Mouse (Mus musculus) 3T3-L1 (cell line): Measurements from ENCODE around the gene Gm20425.

Experiments used
- DNase-seq: peaks from one replicate; pipeline ENCODE4 v3.0.0-alpha.2; 2015; ENCODE audit warnings: low read depth, low spot score

Gene Gm20425

DNA sequence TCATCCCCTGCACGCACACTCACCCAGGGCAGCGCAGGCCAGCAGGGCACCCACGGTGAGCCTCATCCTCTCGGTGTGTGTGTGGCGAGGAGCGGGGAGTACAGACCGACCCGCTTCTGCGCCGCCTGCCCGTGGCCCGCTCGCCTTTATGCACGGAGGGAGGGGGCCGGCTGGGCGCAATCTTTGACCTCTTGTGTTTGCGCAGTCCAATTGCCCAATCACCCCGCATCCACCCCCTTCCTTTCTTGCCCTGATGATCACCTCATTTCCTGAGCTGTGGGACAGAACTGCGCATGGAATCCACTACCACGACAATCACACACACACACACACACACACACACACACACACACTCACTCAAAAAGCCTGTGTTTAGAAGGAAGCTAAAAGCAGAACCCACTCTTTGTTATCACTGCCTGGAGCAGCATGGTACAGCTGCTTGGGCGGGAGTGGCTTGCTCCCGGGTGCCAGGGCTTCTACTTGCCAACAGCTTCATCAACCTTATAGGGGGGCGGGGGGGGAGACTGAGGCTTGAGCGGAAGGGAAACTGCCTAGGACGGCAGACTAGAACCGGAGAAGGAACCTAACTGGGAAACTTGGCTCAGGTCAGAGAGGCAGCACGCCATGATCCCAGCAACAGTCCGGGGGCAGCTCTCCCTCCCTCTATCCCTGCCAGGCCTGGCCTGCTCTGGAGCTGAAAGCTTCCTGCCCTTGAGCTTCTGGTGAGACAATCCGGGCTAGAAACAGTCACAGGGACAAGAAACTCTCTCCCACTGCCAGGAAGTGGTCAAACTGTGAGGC is at the start of gene Gm20425, which contains the start of gene Trf:
Gm20425 (minus strand) TSS at position 157 of the 801 bp plus-strand sequence.
Trf (minus strand) TSS at position 294 of the 801 bp plus-strand sequence.
- no peak for DNase-seq

DNA sequence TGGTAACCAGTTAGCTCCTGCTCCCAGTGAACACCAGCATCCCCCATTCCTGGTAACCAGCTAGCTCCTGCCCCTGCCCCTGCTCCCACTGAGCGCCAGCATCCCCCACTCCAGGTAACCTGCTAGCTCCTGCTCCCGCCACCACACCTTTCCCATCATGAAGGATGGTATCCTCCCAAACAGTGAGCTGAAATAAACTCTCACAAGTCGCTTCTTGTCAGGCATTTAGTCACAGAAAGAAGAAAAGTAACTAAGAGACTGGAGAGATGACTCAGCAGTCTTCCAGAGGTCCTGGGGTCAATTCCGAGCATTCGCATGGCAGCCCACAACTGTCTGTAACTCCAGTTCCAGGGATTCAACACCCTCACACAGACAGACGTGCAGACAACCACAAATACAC is 46.8 kb upstream of the Gm20425 start:
- DNase-seq = no peak

DNA sequence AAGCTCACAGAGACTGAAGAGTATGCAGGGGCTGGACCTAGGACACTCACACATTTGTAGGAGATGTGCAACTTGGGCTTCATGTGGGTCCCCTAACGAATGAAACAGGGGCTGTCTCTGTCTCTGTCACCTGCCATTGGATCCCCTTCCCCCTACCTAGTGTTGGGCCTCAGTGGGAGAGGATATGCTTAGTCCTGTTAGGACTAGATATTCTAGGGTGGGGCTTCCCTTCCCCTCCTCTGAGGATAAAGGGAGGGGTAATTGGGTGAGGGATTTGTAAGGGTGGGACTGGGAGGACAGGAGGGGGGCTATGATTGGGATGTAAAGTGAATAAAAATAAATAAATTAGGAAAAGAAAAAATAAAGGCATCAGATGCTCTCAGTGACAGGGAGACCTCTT is 45.6 kb upstream of the Gm20425 start:
- no peak for DNase-seq

DNA sequence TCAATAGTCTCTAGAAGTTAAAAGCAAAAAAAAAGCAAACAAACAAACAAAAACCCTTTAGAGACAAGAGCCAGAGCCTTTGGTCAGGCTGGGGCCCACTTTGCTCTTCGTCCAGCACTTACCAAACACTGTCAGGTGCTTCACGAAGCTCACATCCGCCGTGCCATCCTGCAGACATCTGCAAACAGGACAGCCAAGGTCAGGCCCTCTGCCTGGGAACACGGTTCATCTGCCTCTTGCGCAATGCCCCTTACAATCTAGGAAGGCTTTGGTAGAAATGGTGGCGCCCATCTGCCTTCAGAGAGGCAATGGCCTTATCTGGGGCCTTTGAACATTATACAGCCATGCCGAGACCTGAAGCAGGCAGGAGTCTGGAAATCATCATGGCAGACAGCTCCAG is 44.7 kb upstream of the Gm20425 start:
- DNase-seq = no peak

DNA sequence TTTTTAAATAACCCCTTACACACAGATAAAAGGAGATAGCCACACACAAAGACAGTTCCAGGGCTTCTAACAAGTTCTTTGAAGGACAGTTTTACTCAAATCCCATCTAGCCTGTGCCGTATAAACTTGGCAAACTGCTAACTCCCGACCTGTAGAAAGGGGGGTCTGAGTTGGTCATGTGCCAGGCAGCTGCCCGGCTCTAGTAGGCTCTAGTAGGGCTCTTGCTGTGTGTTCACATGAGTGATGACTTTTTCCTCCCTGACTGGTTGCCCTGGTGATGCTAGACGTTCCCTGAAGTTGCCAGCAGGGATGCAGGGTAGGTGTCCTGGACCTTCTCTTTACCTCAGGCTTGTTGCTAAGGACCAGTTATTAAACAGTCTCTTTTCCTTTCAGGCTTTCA is 41.0 kb upstream of the Gm20425 start:
- DNase-seq = no peak

DNA sequence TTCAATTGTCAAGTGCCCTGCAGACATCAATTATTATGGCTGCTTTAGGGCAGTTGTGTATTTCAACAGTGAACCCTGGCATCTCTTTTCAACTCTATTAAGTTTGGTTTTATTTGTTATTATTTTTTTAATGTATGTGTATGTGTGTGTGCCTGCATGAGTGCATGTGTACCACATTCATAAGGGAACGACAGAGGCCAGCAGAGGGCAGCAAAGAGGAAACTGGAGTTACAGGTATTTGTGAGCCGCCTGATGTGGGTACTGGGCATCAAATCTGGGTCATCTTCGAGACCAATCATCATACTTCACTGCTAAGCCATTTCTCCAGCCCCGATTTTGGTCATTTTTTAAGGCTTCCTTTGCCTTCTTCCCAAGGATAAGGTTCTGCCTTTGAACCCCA is 35.7 kb upstream of the Gm20425 start:
- DNase-seq = no peak

DNA sequence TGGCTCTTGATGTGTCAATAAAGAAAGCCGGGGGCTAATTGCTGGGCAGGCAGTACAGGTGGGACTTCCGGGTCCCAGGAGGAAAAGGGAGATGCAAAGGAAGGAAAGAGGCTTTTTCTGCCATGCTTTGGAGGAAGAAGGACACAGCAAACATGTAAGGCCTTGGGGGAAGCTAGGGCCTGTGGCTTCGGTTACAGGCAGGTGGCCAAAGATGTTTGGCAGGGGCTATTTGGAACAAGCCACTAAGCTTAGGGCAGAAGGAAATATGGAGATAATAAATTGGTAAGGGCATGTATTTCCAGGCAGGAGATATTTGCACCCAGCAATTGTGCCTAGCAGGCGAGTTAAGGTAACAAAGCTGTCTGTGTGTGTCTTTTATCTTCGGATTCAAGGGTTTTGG is 22.8 kb upstream of the Gm20425 start:
- DNase-seq = no peak

DNA sequence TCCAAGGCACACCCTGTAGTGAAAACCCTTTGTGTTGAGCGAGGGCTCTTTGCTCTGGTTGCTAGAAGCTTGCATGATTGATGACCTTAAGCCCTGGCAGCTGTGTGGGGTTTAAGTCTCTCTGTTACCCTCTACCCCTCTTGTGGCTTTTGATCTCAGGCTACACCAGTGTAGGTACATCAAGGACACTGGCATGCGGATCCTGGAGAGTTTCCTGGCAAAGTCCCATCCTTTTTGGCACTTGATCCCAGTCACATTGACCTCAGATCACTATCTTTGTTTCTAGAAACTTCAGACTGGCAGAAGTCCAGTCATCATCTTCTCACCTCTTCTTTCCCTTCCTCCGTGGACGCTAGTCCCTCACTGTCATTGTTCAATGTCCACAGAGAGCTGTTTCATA is 18.5 kb upstream of the Gm20425 start:
- DNase-seq = no peak

DNA sequence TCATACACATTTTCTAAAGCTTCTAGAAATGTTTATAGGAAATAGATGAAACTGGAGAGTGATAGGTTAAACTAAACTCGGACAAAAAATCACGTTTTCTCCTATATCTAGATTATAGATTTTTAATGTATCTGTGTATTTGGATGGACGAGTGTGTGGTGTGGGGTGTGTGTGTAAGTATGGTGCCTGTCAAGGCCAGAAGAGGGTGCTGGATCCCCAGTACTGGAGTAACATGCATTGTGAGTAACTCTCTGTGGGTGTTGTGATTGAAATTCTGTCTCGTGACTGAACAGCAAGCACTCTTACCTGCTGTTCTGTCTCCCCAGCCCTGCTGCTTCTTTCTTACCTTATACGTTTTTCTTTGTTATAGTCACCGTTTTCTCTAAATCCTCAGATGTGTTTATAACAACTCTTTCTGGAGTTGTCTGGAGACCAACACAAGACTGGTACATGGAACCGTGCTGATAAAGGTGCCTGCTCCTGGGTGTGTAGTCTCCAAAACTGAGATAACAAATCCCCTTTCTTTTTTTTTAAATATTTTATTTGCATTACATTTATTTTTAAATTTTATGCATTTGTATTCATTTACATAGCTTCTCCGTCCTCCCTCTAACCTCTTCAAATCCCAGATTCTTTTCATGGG is 16.5 kb upstream of the Gm20425 start:
- no peak for DNase-seq

DNA sequence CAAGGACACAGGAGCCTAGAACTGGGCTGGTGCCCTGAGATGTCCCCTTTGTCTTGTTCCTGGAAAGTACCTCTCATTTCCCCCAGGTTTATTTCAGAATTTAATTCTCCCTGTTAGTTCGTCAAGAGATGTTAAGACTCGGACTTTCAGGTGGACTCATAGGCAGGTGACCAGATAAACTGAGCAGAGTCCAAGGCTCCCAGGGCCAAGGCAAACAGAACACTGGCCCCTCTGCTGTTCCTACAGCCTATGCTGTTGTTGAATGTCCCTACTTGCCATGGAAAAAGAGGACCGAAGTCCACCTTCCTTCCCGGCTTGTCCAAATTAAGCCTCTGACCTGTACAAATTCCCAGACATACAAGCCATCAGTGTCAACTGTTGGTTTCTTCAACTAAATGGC is 13.5 kb upstream of the Gm20425 start:
- no peak for DNase-seq

DNA sequence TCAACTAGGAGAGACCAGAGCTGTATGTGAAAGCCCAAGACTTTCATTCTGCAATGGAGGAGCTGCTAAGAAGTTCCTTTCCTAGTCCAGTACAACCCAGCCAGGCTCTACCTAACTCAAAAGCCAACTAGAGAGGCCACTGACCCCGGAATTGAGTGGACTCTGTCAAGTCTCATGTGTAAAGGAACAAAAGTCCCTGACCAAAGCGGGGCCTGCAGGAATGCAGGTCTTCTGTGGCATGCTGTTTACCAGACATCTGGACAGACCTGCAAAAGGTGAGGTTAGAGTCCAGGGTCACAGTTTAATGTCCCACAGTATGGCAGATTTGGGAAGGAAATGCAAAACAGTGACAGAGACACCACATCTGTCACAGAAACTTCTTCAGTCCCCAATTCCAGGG is 11.1 kb upstream of the Gm20425 start:
- no peak for DNase-seq

DNA sequence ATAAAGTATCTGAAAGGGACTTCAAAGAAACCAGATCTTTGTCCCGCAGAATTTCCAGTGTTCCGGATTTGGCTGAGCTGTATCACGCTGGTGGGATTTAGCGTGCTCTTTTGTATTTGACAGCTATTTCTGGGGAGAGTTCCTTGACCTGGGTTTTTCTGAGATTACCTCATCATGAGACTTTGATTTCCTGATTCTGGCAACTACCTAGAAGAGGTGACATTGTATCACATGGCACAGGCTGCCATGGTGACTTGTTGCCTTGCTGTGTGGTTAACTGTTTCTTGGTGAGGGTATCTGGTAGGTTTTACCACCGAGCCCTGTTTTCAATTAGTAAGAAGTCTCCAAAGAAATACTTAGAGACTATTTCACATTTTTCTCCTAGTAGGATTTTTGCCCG is 9.4 kb upstream of the Gm20425 start:
- no peak for DNase-seq

DNA sequence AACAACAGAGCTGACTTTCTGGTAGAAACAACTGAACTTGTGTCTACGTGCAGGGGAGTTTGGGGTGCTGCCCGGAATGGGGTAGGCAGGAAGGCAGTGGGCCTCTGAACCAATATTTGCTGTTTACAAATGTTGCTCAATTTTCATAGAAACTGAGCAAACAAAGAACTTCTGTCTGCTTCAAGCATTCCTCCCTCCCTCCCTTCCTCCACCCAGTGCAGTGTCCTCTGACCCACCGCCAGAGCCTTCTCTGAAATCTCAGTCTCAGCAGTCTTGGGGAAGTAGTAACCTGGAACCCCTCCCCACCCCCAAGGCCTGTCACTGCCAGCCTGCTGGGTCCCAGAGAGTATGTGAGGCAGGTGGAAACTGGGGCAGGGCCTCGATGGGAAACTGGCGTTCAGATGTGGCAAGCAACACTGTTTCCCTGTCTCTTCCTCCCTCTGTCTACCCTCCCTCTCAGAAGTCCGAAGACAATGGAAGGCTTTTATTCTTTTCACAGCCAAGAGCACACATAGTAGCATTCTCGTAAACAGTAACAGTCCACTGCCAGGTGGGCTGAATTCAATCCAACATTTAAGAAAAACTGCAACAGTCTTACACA is 4.6 kb upstream of the Gm20425 start:
- no peak for DNase-seq

DNA sequence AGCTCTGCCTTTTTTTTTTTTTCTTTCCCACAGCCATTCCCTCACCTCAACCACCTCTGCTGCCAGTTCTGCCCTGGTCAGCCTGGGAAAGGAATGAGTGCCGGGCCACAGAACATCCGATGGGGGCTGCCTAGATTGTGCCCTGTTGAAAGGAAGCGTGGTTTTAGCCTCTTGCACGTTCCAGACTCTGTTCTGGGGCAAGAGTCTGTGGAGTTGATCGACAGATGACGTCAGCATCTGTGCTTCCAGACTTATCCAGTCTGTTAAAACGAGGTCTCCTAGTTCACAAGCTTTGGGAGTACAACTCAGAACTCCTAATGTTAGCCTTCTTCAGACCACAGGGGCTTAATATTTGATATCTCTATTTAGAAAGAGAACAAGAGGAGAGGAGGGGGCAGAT is 4.0 kb upstream of the Gm20425 start:
- no peak for DNase-seq

DNA sequence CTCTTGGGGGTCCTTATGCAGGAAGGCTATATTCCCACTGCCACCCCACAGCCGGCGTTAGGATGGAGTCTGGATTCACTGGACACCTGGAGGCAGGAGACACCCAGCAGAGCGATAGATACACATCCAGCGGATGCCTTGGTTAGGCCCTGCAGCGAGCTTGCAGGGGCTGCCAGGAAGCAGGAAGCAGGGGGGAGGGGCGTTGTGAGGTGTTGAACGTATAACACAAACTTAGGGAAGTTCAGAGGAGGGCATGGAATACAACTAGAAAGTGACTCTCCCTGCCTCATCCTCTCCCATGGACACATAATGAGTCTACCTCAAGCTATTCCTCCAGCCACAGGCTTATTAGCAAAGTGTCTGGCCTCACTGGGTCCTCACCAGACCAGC is 2.9 kb upstream of the Gm20425 start:
- no peak for DNase-seq

DNA sequence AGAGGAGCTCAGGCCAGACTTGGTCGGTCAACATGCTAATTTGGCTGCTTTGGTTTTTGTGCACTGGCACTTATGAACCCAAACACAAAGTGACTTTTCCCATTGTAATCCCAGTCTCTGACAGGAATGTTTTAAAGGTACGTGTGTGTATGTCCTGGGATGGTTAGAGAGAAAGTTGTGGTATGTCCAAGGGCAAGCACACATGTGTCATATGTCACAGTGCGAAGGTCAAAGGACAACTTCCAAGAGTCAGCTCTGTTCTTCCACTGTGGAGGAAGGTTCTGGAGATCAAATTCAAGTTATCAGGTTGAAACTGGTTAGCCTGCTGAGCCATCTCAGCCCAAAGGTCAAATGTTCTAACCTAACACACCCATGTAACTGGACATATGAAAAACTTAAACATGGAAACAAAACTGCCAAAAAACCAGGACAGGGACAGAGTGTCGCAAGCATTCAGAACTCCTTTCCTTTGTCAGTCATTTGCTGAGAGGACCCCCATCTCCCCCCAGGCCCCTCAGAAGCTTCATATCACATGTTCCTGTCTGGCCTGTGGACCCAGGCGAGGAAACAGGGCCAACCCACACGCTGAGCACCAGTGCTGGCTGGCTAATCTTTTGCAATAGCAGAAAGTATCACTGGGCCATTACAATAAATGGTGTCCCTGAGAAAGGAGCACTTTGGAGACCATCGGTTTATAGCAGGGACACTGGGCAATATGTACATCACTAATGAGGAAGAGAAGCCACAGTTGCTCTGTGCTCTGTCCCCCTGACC is 2.3 kb upstream of the Gm20425 start:
- no peak for DNase-seq

DNA sequence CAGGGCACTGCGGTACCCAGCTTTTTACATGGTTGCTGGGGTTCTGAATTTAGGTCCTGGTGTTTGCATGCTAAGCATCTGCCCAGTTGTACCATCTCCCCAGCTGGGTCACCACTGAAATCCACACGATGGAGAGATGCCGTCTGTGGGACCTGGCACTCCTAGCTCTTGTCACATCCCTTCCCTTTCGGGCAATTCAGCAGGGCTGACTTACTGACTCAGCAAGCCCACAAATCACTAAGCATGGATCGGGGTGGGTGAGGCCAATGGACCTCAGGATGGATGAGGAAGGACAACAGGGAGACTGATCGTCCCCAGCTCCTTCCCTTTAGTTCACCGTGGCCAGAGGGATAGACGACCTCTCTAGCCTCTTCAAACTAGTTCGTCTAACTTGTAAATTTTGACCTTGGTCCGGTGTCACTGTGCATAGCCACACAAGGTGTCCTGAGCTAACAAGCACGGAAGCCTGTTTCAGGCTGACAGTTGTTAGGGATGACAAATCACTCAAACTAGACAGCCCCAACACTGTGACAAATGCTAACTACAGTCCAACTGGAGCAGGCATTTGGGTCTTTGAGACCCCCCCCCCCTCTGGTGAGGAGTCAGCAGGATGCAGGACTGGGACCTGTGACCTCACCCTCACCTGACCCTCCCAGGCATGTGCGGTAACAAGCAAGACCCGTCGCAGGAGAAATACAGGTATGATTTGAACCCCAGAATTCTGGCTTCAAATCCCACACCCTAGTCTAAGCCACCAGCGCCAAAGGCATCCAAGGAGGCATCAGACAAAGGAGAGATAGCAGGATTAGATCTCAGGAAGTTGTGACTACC is 855 bp downstream of the Gm20425 start:
- no peak for DNase-seq

DNA sequence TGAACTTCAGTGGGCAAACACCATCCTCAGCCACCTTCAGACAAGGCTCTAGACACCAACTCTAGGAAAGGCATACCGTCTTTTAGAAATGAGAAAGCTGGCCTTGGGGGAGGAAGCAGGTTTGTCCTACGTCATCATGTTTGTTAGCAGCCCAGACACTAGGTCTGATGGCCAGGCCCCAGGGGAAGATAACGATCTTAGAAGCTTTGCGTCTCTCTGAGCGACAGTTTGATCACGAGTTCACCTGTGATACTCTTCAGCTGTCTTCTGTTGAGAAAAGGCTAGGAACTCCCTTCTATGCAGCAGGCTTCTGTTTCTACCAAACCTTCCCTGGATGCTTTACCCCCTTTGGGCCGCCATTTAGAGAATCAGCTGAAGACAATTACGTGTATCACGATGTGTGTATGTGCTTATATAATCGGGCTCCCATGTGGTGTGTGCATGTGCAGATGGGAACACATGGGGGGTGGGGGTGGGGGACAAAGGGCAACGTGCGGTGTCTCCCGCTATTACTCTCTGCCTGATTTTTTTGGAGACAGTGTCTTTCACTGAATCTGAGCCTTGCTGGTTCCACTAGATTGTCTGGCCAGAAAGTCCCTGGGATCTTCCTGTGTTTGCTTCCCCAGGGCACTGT is 1.6 kb downstream of the Gm20425 start:
- DNase-seq = no peak

DNA sequence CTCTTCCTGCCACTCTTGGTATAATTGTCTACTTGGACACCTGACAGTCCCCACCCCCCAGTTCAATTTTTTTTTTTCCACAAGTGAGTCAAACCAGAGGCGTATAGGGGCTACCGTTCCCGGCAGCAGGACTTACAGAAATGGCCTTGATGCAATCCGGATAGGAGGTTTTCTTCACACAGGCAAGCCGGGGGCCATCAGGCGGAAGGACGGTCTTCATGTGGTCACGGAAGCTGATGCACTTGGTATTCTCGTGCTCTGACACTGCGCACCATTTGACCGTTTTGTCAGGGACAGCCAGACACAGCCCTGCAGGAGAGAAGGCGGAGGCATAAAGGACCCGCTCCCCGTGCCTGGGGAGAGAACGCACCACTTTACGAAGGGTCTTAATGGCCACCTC is 2.3 kb downstream of the Gm20425 start:
- no peak for DNase-seq

DNA sequence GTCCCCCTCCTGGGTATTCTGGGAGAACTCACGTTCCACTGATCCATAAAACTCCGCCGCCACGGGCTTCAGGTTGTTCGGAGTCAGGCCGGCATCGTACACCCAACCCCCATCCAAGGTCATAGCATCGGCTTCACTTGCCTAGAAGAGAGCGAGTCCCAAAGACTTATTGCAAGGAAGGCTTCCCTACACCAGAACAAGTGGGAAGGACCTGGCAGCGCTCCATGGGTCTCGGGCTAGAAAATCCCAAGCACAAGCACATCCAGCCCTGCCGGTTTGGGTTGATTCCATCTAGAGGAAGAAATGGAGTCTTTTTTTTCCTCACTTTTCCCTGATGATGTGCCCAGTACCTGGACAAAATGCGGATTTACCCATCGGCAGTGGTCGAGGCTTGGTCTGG is 3.3 kb downstream of the Gm20425 start:
- no peak for DNase-seq

DNA sequence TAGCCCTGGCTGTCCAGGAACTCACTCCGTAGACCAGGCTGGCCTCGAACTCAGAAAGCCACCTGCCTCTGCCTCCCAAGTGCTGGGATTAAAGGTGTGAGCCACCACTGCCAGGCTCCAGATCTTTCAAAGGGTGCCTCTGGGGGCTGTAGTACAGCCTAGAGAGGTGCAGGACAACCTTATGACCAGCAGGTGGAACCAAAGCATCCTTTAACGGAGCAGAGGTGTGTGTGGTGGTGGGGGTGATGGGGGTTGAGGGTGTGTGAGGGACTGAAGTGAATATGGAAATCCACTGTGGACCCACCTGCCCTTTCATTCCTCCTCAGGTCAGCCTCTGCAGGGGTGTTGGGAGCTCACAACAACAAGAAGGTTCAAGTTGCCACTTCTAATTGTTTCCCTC is 4.6 kb downstream of the Gm20425 start:
- peak; percentile 47 for DNase-seq
